Mouse (Mus musculus) E14TG2a.4 (cell line): Measurements from ENCODE around the gene Dact3.
A peak's percentile ranks its signal among the peaks of the same experiment; 100 is the strongest.

Source experiments
- H3K27me3 ChIP-seq: 2 replicates; pipeline ENCODE4 v1.6.1; 2014; ENCODE audit warnings: low read length, control low read depth; ENCODE audit not compliant: insufficient read depth
- H3K36me3 ChIP-seq: 2 replicates; pipeline ENCODE4 v1.6.1; 2014; ENCODE audit warnings: low read length, control low read depth; ENCODE audit not compliant: insufficient read depth
- H3K4me1 ChIP-seq: replicated peaks from 2 replicates; pipeline ENCODE4 v1.6.1; 2014; ENCODE audit warnings: low read depth, low read length, control low read depth
- H3K4me3 ChIP-seq: replicated peaks from 2 replicates; pipeline ENCODE4 v1.5.1; 2014; ENCODE audit warnings: mild to moderate bottlenecking, low read length
- H3K9me3 ChIP-seq: 2 replicates; pipeline ENCODE4 v1.6.1; 2014; ENCODE audit warnings: low read length, control low read depth
- CTCF ChIP-seq: conservative IDR thresholded peaks from 2 replicates; pipeline ENCODE4 v1.5.1; 2014; ENCODE audit warnings: low read length
- NANOG ChIP-seq: IDR thresholded peaks from 2 replicates; pipeline ENCODE4 v1.6.1; 2014; ENCODE audit warnings: borderline replicate concordance, low read length, mixed read lengths
- POU5F1 ChIP-seq: IDR thresholded peaks from 2 replicates; pipeline ENCODE4 v1.6.1; 2014; ENCODE audit warnings: low read length, borderline replicate concordance

The Dact3 gene

GRCm38 (mm10) chr7:16913806-16914452, 38.8 kb downstream of the Dact3 start:
- Histone ChIP-seq H3K27me3 (peaks cover 13% of the 10 kb centered on the region), H3K36me3 (peaks cover 44% of the 10 kb centered on the region), H3K4me3 (no peak overlapping the region), H3K4me1 (peaks cover 58% of the 10 kb centered on the region), H3K9me3 (no peaks in the 10 kb centered on the region)
- TF ChIP-seq POU5F1 (no peak), CTCF (peak; percentile 77), NANOG (no peak)

- Histone ChIP-seq H3K36me3 (peaks cover 51% of the 10 kb centered on the region), H3K4me1 (peaks cover 64% of the 10 kb centered on the region), H3K9me3 (no peaks in the 10 kb centered on the region), H3K27me3 (peaks cover 5% of the 10 kb centered on the region; the same call in 1 of the 2 replicates), H3K4me3 (no peak overlapping the region)
- no peak for TF ChIP-seq CTCF
- TF ChIP-seq POU5F1: no peak
- TF ChIP-seq NANOG: no peak
These were observed 39.6 kb downstream of the Dact3 start for GRCm38 (mm10) chr7:16914453-16915343.

GRCm38 (mm10) chr7:16915461-16916340, 40.6 kb downstream of the Dact3 start:
- no peaks in the 10 kb centered on the region for H3K9me3 ChIP-seq
- peaks cover 59% of the 10 kb centered on the region for H3K36me3 ChIP-seq
- H3K4me3 ChIP-seq: 0 out of 2 replicates have a peak overlapping the region, but pooled peaks have one; percentile 13
- peaks cover 64% of the 10 kb centered on the region for H3K4me1 ChIP-seq
- TF ChIP-seq POU5F1: no peak
- TF ChIP-seq NANOG: no peak
- TF ChIP-seq CTCF: no peak
- no peaks in the 10 kb centered on the region for H3K27me3 ChIP-seq

- peaks cover 73% of the 10 kb centered on the region for H3K4me1 ChIP-seq
- no peaks in the 10 kb centered on the region for H3K27me3 ChIP-seq
- H3K4me3 ChIP-seq: no peak overlapping the region; the same call in 1 of the 2 replicates
- H3K9me3 ChIP-seq: no peaks in the 10 kb centered on the region
- TF ChIP-seq POU5F1 (no peak), CTCF (no peak), NANOG (no peak)
- H3K36me3 ChIP-seq: peaks cover 68% of the 10 kb centered on the region
These were observed 41.5 kb downstream of the Dact3 start for GRCm38 (mm10) chr7:16916342-16917265.

GRCm38 (mm10) chr7:16917447-16917846, 42.3 kb downstream of the Dact3 start:
- TF ChIP-seq NANOG: no peak
- no peak for TF ChIP-seq CTCF
- TF ChIP-seq POU5F1: no peak
- Histone ChIP-seq H3K9me3 (no peaks in the 10 kb centered on the region), H3K4me3 (no peak overlapping the region), H3K27me3 (no peaks in the 10 kb centered on the region), H3K36me3 (peaks cover 74% of the 10 kb centered on the region), H3K4me1 (peaks cover 81% of the 10 kb centered on the region)

- H3K36me3 ChIP-seq: peaks cover 76% of the 10 kb centered on the region
- TF ChIP-seq POU5F1 (no peak), NANOG (no peak), CTCF (no peak)
- H3K27me3 ChIP-seq: no peaks in the 10 kb centered on the region
- H3K4me3 ChIP-seq: no peak overlapping the region
- H3K4me1 ChIP-seq: peaks cover 87% of the 10 kb centered on the region
- no peaks in the 10 kb centered on the region for H3K9me3 ChIP-seq
These were observed 42.9 kb downstream of the Dact3 start for GRCm38 (mm10) chr7:16918014-16918413.

- H3K36me3 ChIP-seq: peaks cover 76% of the 10 kb centered on the region
- TF ChIP-seq NANOG: no peak
- TF ChIP-seq POU5F1: no peak
- no peak for TF ChIP-seq CTCF
- H3K4me1 ChIP-seq: peaks cover 90% of the 10 kb centered on the region
- no peak overlapping the region for H3K4me3 ChIP-seq
- no peaks in the 10 kb centered on the region for H3K27me3 ChIP-seq
- no peaks in the 10 kb centered on the region for H3K9me3 ChIP-seq
These were observed 43.6 kb downstream of the Dact3 start for GRCm38 (mm10) chr7:16918670-16919069.
